Mouse (Mus musculus) CH12.LX (cell line): ENCODE data around the gene Slc6a17. TPM values are rescaled to one million over a fixed set of nuclear protein-coding genes. Genes with fewer than 3 reads are reported as not detected.

Source experiments
- DNase-seq: peaks from one replicate; pipeline ENCODE4 v3.0.0-alpha.2; 2013; ENCODE audit errors: extremely low read depth
- H3K27ac ChIP-seq: 2 replicates; pipeline ENCODE4 v1.5.1; 2012; ENCODE audit warnings: low read depth, mild to moderate bottlenecking, control low read depth, moderate library complexity; ENCODE audit not compliant: insufficient read depth
- H3K27me3 ChIP-seq: replicated peaks from 2 replicates; pipeline ENCODE3; 2012; ENCODE audit warnings: inconsistent platforms
- H3K36me3 ChIP-seq, 2 experiments: replicated peaks in 1 of 2; 2 replicates each; pipeline versions ENCODE3 to v1.6.1; 2012; ENCODE audit warnings: inconsistent platforms in 1 of 2, low read length in 1 of 2, mild to moderate bottlenecking in 1 of 2, mixed read lengths in 1 of 2, moderate library complexity in 1 of 2; ENCODE audit not compliant: control insufficient read depth in 1 of 2, insufficient read depth in 1 of 2
- H3K4me1 ChIP-seq, 2 experiments: 2 replicates each; pipeline ENCODE4 v1.6.1; 2012; ENCODE audit warnings: inconsistent platforms in 1 of 2, moderate library complexity in 1 of 2; ENCODE audit not compliant: insufficient read depth in 2 of 2, control insufficient read depth in 1 of 2
- H3K4me2 ChIP-seq: 2 replicates; pipeline ENCODE4 v1.6.1; 2012; ENCODE audit warnings: low read depth, mild to moderate bottlenecking, control low read depth; ENCODE audit not compliant: poor library complexity, insufficient read depth, severe bottlenecking
- H3K4me3 ChIP-seq, 3 experiments: fragments of 150-350 bp in 1 of 3; sonication (generic) in 1 of 3; replicated peaks in 1 of 3; 2 replicates each; pipeline versions ENCODE3 to v1.5.1; 2011 to 2012; ENCODE audit warnings: low read depth in 2 of 3, low read length in 2 of 3, mild to moderate bottlenecking in 2 of 3, moderate library complexity in 2 of 3, control low read depth in 1 of 3, improper control_type of control experiment in 1 of 3, inconsistent platforms in 1 of 3, mixed read lengths in 1 of 3; ENCODE audit not compliant: poor library complexity in 1 of 3
- H3K79me2 ChIP-seq: replicated peaks from 2 replicates; pipeline ENCODE4 v1.6.1; 2012; ENCODE audit warnings: mild to moderate bottlenecking, moderate library complexity; ENCODE audit not compliant: control insufficient read depth, poor library complexity, insufficient read depth, severe bottlenecking; ENCODE audit errors: extremely low read depth
- H3K9ac ChIP-seq: 2 replicates; pipeline ENCODE4 v1.6.1; 2012; ENCODE audit warnings: low read depth, mild to moderate bottlenecking, control low read depth, moderate library complexity; ENCODE audit not compliant: insufficient read depth
- H3K9me3 ChIP-seq: replicated peaks from 2 replicates; pipeline ENCODE3; 2012; ENCODE audit warnings: low read length, inconsistent platforms, mixed read lengths
- CHD2 ChIP-seq: IDR thresholded peaks from 2 replicates; pipeline ENCODE4 v1.6.1; 2011; ENCODE audit warnings: low read length, improper control_type of control experiment
- E2F4 ChIP-seq: IDR thresholded peaks from 2 replicates; pipeline ENCODE4 v1.6.1; 2011; ENCODE audit warnings: low read depth, low read length, improper control_type of control experiment; ENCODE audit not compliant: insufficient replicate concordance
- ELF1 ChIP-seq: IDR thresholded peaks from 2 replicates; pipeline ENCODE4 v1.6.1; 2014; ENCODE audit warnings: low read depth, mild to moderate bottlenecking, inconsistent platforms, low read length, improper control_type of control experiment
- EP300 ChIP-seq: IDR thresholded peaks from 2 replicates; pipeline ENCODE4 v1.6.1; 2011; ENCODE audit warnings: low read length, improper control_type of control experiment
- GABPA ChIP-seq: IDR thresholded peaks from 2 replicates; pipeline ENCODE4 v1.6.1; 2012; ENCODE audit warnings: low read depth, low read length, improper control_type of control experiment, inconsistent platforms; ENCODE audit not compliant: insufficient replicate concordance
- HCFC1 ChIP-seq: IDR thresholded peaks from 2 replicates; pipeline ENCODE4 v1.6.1; 2012; ENCODE audit warnings: low read depth, mild to moderate bottlenecking, inconsistent platforms, low read length, improper control_type of control experiment
- IRF4 ChIP-seq: IDR thresholded peaks from 2 replicates; pipeline ENCODE4 v1.6.1; 2014; ENCODE audit warnings: low read depth, mild to moderate bottlenecking, inconsistent platforms, low read length, improper control_type of control experiment
- JUN ChIP-seq: IDR thresholded peaks from 2 replicates; pipeline ENCODE4 v1.6.1; 2011; ENCODE audit warnings: low read depth, mild to moderate bottlenecking, low read length, improper control_type of control experiment, moderate library complexity; ENCODE audit not compliant: insufficient read depth
- KAT2A ChIP-seq: IDR thresholded peaks from 2 replicates; pipeline ENCODE4 v1.6.1; 2012; ENCODE audit warnings: low read length, improper control_type of control experiment, inconsistent platforms; ENCODE audit not compliant: insufficient replicate concordance
- MAFK ChIP-seq: IDR thresholded peaks from 2 replicates; pipeline ENCODE4 v1.6.1; 2011; ENCODE audit warnings: low read length, improper control_type of control experiment; ENCODE audit not compliant: insufficient replicate concordance
- MAZ ChIP-seq: IDR thresholded peaks from 2 replicates; pipeline ENCODE4 v1.6.1; 2012; ENCODE audit warnings: low read depth, mild to moderate bottlenecking, inconsistent platforms, low read length, improper control_type of control experiment, moderate library complexity
- MYC ChIP-seq: IDR thresholded peaks from 2 replicates; pipeline ENCODE4 v1.6.1; 2011; ENCODE audit warnings: low read depth, mild to moderate bottlenecking, improper control_type of control experiment, low read length
- PAX5 ChIP-seq: IDR thresholded peaks from 2 replicates; pipeline ENCODE4 v1.6.1; 2012; ENCODE audit warnings: low read length, inconsistent platforms, mixed read lengths
- POLR2A ChIP-seq: IDR thresholded peaks from 2 replicates; pipeline ENCODE4 v1.6.1; 2011; ENCODE audit warnings: low read depth, mild to moderate bottlenecking, improper control_type of control experiment, low read length
- RAD21 ChIP-seq: IDR thresholded peaks from 2 replicates; pipeline ENCODE4 v1.6.1; 2011; ENCODE audit warnings: low read depth, mild to moderate bottlenecking, low read length, improper control_type of control experiment, moderate library complexity
- RCOR1 ChIP-seq: conservative IDR thresholded peaks from 2 replicates; pipeline ENCODE4 v1.6.1; 2012; ENCODE audit warnings: low read depth, mild to moderate bottlenecking, inconsistent platforms, low read length, improper control_type of control experiment
- SIN3A ChIP-seq: IDR thresholded peaks from 2 replicates; pipeline ENCODE4 v1.6.1; 2012; ENCODE audit warnings: low read length, improper control_type of control experiment, inconsistent platforms
- SMC3 ChIP-seq: IDR thresholded peaks from 2 replicates; pipeline ENCODE4 v1.6.1; 2011; ENCODE audit warnings: low read depth, low read length, improper control_type of control experiment
- TBP ChIP-seq: conservative IDR thresholded peaks from 2 replicates; pipeline ENCODE4 v1.6.1; 2011; ENCODE audit warnings: low read depth, low read length, improper control_type of control experiment
- USF1 ChIP-seq: IDR thresholded peaks from 2 replicates; pipeline ENCODE4 v1.6.1; 2014; ENCODE audit warnings: low read depth, mild to moderate bottlenecking, inconsistent platforms, low read length, improper control_type of control experiment
- USF2 ChIP-seq: conservative IDR thresholded peaks from 2 replicates; pipeline ENCODE4 v1.6.1; 2011; ENCODE audit warnings: low read depth, low read length, improper control_type of control experiment
- ZC3H11A ChIP-seq: IDR thresholded peaks from 2 replicates; pipeline ENCODE4 v1.6.1; 2012; ENCODE audit warnings: low read depth, mild to moderate bottlenecking, inconsistent platforms, low read length, improper control_type of control experiment
- ZKSCAN1 ChIP-seq: IDR thresholded peaks from 2 replicates; pipeline ENCODE4 v1.6.1; 2012; ENCODE audit warnings: low read depth, inconsistent platforms, low read length, improper control_type of control experiment, borderline replicate concordance
- ZNF384 ChIP-seq: IDR thresholded peaks from 2 replicates; pipeline ENCODE4 v1.6.1; 2012; ENCODE audit warnings: low read depth, low read length, improper control_type of control experiment, inconsistent platforms
- dilution Hi-C: fragments of 300-500 bp; cut with MboI; formaldehyde crosslinking; loops from 2 replicates; pipeline ENCODE4 v1.14.3; 2020; ENCODE audit warnings: low sequenced_read_pairs; ENCODE audit not compliant: extremely low pct_unique_long_range_greater_than_20kb, extremely low pct_ligation_motif_present
- in situ Hi-C: fragments of 300-500 bp; cut with MboI; formaldehyde crosslinking; loops from 3 replicates; pipeline ENCODE4 v1.14.3; 2019; ENCODE audit warnings: low sequenced_read_pairs, low pct_ligation_motif_present, low pct_unique_long_range_greater_than_20kb, mixed read lengths
- polyA plus RNA-seq: library from polyadenylated mRNA; unstranded; fragments of >175 nt; gene quantifications from 2 replicates; pipeline ENCODE4 v1.2.1, GENCODE M21; 2012; ENCODE audit warnings: low read depth; ENCODE audit not compliant: insufficient read length
- total RNA-seq, 2 experiments: library from RNA; depleted of rRNA; stranded (reverse); fragments of 300-350 nt in 1 of 2; fragments of >200 nt in 1 of 2; gene quantifications; 2 replicates each; pipeline ENCODE4 v1.2.3; 2012 to 2014

Gene Slc6a17
- total and polyA plus RNA-seq, 3 experiments: not detected

GRCm38 (mm10) chr3:107424258-107425041 lies 93.4 kb downstream of the Slc6a17 start:
- H3K36me3 ChIP-seq: no peaks in the 10 kb centered on the region
- TF ChIP-seq ELF1: no peak
- TF ChIP-seq KAT2A: no peak
- no peak for TF ChIP-seq PAX5
- no peak for TF ChIP-seq MYC
- TF ChIP-seq SMC3: no peak
- no peak for TF ChIP-seq IRF4
- TF ChIP-seq SIN3A: no peak
- no peak for TF ChIP-seq GABPA
- no peak for TF ChIP-seq POLR2A
- no peak for TF ChIP-seq CHD2
- no peak for TF ChIP-seq TBP
- TF ChIP-seq RAD21: no peak
- no peak for TF ChIP-seq MAFK
- no peak for TF ChIP-seq ZC3H11A
- TF ChIP-seq ZKSCAN1: no peak
- H3K27ac ChIP-seq: no peak overlapping the region
- no peaks in the 10 kb centered on the region for H3K79me2 ChIP-seq
- no peak for DNase-seq
- H3K27me3 ChIP-seq: peaks cover 66% of the 10 kb centered on the region
- no peak overlapping the region for H3K9ac ChIP-seq
- H3K4me1 ChIP-seq: no peaks in the 10 kb centered on the region
- peaks cover 12% of the 10 kb centered on the region for H3K9me3 ChIP-seq
- in situ Hi-C loops: no loop called here
- no peak overlapping the region for H3K4me3 ChIP-seq
- dilution Hi-C loops: no loop called here
- no peak overlapping the region for H3K4me2 ChIP-seq

GRCm38 (mm10) chr3:107420156-107420555 lies 97.7 kb downstream of the Slc6a17 start:
- in situ Hi-C loops: no loop called here

More at GRCm38 (mm10) chr3:107420156-107420555, 97.7 kb downstream of the Slc6a17 start:
- DNase-seq: no peak
- no peaks in the 10 kb centered on the region for H3K79me2 ChIP-seq
- H3K4me1 ChIP-seq: no peaks in the 10 kb centered on the region
- no peak overlapping the region for H3K9ac ChIP-seq
- no peak for TF ChIP-seq ZKSCAN1
- TF ChIP-seq ZNF384: no peak
- TF ChIP-seq PAX5: no peak
- TF ChIP-seq RAD21: no peak
- TF ChIP-seq E2F4: no peak
- TF ChIP-seq SIN3A: no peak
- TF ChIP-seq EP300: no peak
- TF ChIP-seq RCOR1: no peak
- TF ChIP-seq MAZ: no peak
- no peak for TF ChIP-seq IRF4
- TF ChIP-seq USF1: no peak
- no peak for TF ChIP-seq USF2
- TF ChIP-seq HCFC1: no peak
- no peak for TF ChIP-seq ZC3H11A
- no peak for TF ChIP-seq JUN
- no peak for TF ChIP-seq GABPA
- TF ChIP-seq KAT2A: no peak
- no peaks in the 10 kb centered on the region for H3K9me3 ChIP-seq
- no peak overlapping the region for H3K4me3 ChIP-seq
- H3K4me2 ChIP-seq: no peak overlapping the region
- H3K36me3 ChIP-seq: no peaks in the 10 kb centered on the region
- peaks cover 56% of the 10 kb centered on the region for H3K27me3 ChIP-seq
- dilution Hi-C loops: no loop called here
- no peak overlapping the region for H3K27ac ChIP-seq
